Mouse (Mus musculus) intestine, embryonic 15.5 days (tissue): Measurements from ENCODE around the gene Fkbp1a. TPM values are rescaled to one million over a fixed set of nuclear protein-coding genes. Genes with fewer than 3 reads are reported as not detected.

ENCODE experiments used
- ATAC-seq: fragments of 200-750 bp; cut with Nextera tagmentation; 2 replicates; pipeline ENCODE4 v1.8.0; 2017; ENCODE audit warnings: moderate TSS enrichment, moderate library complexity
- H3K27ac ChIP-seq: fragments of 300-500 bp; sonication (generic); 2 replicates; pipeline ENCODE4 v1.5.1; 2015; ENCODE audit warnings: mild to moderate bottlenecking, inconsistent platforms
- H3K27me3 ChIP-seq: fragments of 300-500 bp; sonication (generic); replicated peaks from 2 replicates; pipeline ENCODE4 v1.6.1; 2015; ENCODE audit warnings: inconsistent platforms
- H3K36me3 ChIP-seq: fragments of 300-500 bp; sonication (generic); 2 replicates; pipeline ENCODE4 v1.6.1; 2015; ENCODE audit warnings: inconsistent platforms
- H3K4me1 ChIP-seq: fragments of 300-500 bp; sonication (generic); replicated peaks from 2 replicates; pipeline ENCODE4 v1.6.1; 2015; ENCODE audit warnings: inconsistent platforms
- H3K4me2 ChIP-seq: fragments of 300-500 bp; sonication (generic); replicated peaks from 2 replicates; pipeline ENCODE4 v1.6.1; 2015; ENCODE audit warnings: mild to moderate bottlenecking, inconsistent platforms
- H3K4me3 ChIP-seq: fragments of 300-500 bp; sonication (generic); replicated peaks from 2 replicates; pipeline ENCODE4 v1.5.1; 2015; ENCODE audit warnings: inconsistent platforms
- H3K9ac ChIP-seq: fragments of 300-500 bp; sonication (generic); 2 replicates; pipeline ENCODE4 v1.6.1; 2015; ENCODE audit warnings: inconsistent platforms
- H3K9me3 ChIP-seq: fragments of 300-500 bp; sonication (generic); 2 replicates; pipeline ENCODE4 v1.6.1; 2016; ENCODE audit warnings: inconsistent platforms
- WGBS: fragments of 180-500 bp; shearing (Covaris S2); methylation state at CpG from one replicate; pipeline ENCODE4 v1.1.7; 2015; 5-methylcytosine and 5-hydroxymethylcytosine counted together
- polyA plus RNA-seq: library from polyadenylated mRNA; unstranded; fragments of >200 nt; fragmentation: Nextera tagmentation; extraction: Ambion mirVana; gene quantifications from 2 replicates; pipeline ENCODE4 v1.2.1, GENCODE M21; 2015

Fkbp1a gene
- polyA plus RNA-seq, 1 experiment from 2014 or later, result 626 TPM

DNA sequence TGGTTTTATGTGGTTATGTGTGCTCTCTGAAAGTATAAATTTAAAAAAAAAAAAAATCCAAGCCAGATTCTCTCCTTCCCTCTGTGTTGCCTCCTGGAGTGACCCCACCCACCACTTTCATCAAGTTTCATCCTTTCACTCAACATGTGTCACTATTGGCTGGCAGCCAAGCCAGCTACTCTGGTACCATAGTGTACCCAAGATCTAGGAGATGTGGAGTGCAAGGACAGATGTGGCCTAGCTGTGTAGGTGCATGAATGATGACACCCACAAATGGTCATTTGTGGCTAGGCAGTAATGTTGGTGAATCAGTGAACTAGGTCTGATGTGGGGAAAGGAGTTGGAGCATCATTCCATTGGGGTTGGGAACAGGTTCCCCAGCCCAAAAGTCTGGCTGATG lies 13.1 kb upstream of the Fkbp1a start:
- Histone ChIP-seq H3K27ac (no peak overlapping the region), H3K9me3 (no peaks in the 10 kb centered on the region), H3K9ac (no peak overlapping the region), H3K4me3 (no peak overlapping the region), H3K4me2 (no peak overlapping the region), H3K36me3 (no peaks in the 10 kb centered on the region), H3K4me1 (no peaks in the 10 kb centered on the region), H3K27me3 (no peaks in the 10 kb centered on the region)
- ATAC-seq, result no peak

- H3K4me3 ChIP-seq, result no peak overlapping the region
- no peaks in the 10 kb centered on the region for H3K36me3 ChIP-seq
- no peak overlapping the region for H3K4me2 ChIP-seq
- H3K4me1 ChIP-seq, result 0 out of 2 replicates have a peak, but pooled peaks cover 2% of the 10 kb centered on the region
- no peak overlapping the region for H3K27ac ChIP-seq
- H3K27me3 ChIP-seq, result no peaks in the 10 kb centered on the region
- 59% methylated on average over 8 of the region's 8 CpGs for WGBS
- no peak for ATAC-seq
- H3K9ac ChIP-seq, result no peak overlapping the region
- H3K9me3 ChIP-seq, result no peaks in the 10 kb centered on the region
Observed at GRCm38 (mm10) chr2:151530378-151531230, 11.7 kb upstream of the Fkbp1a start.

DNA sequence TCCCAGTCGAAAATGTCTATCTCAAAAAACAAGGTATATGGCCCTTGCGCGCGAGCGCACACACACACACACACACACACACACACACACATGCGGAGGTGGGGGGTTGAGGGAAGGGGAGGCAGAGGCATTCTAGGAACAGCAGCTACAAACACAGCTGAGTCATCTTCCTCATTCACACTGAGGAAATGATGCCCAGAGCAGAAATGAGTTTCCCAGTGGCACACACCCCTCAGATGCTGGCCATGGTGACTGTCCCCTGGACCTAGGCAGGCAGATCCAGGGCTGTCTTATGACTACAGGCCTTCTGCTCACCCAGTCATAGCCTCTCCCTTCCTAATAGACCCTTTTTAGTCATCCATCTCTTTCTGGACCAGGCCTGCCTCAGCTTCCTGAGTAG lies 8.7 kb upstream of the Fkbp1a start:
- Histone ChIP-seq H3K27me3 (no peaks in the 10 kb centered on the region), H3K9me3 (no peaks in the 10 kb centered on the region), H3K36me3 (no peaks in the 10 kb centered on the region), H3K4me1 (0 out of 2 replicates have a peak, but pooled peaks cover 5% of the 10 kb centered on the region), H3K27ac (no peak overlapping the region), H3K4me3 (no peak overlapping the region), H3K9ac (no peak overlapping the region), H3K4me2 (no peak overlapping the region)
- WGBS, result 81% methylated on average over 6 of the region's 6 CpGs
- ATAC-seq, result no peak

GRCm38 (mm10) chr2:151535961-151536617 lies 6.2 kb upstream of the Fkbp1a start:
- WGBS, result 37% methylated on average over 1 of the region's 1 CpGs
- H3K9me3 ChIP-seq, result no peaks in the 10 kb centered on the region
- no peak overlapping the region for H3K9ac ChIP-seq
- H3K4me1 ChIP-seq, result 0 out of 2 replicates have a peak, but pooled peaks cover 5% of the 10 kb centered on the region
- ATAC-seq, result peak; percentile 72
- no peaks in the 10 kb centered on the region for H3K36me3 ChIP-seq
- H3K27ac ChIP-seq, result peak overlapping the region; percentile 75
- H3K4me3 ChIP-seq, result no peak overlapping the region
- H3K27me3 ChIP-seq, result no peaks in the 10 kb centered on the region
- H3K4me2 ChIP-seq, result peak overlapping the region; percentile 28; the same call in 1 of the 2 replicates

GRCm38 (mm10) chr2:151536618-151536974 lies 5.7 kb upstream of the Fkbp1a start:
- no peak overlapping the region for H3K4me3 ChIP-seq
- H3K4me2 ChIP-seq, result peak overlapping the region; percentile 28; the same call in 1 of the 2 replicates
- no peaks in the 10 kb centered on the region for H3K27me3 ChIP-seq
- H3K27ac ChIP-seq, result peak overlapping the region; percentile 75
- peaks cover 8% of the 10 kb centered on the region; the same call in 1 of the 2 replicates for H3K4me1 ChIP-seq
- ATAC-seq, result peak; percentile 52; the same call in 1 of the 2 replicates
- H3K9ac ChIP-seq, result no peak overlapping the region
- 35% methylated on average over 5 of the region's 5 CpGs for WGBS
- no peaks in the 10 kb centered on the region for H3K36me3 ChIP-seq
- no peaks in the 10 kb centered on the region for H3K9me3 ChIP-seq

GRCm38 (mm10) chr2:151538646-151539045 lies 3.6 kb upstream of the Fkbp1a start:
- Histone ChIP-seq H3K4me2 (no peak overlapping the region), H3K27ac (no peak overlapping the region), H3K4me1 (peaks cover 9% of the 10 kb centered on the region; the same call in 1 of the 2 replicates), H3K4me3 (no peak overlapping the region), H3K9me3 (no peaks in the 10 kb centered on the region), H3K9ac (no peak overlapping the region), H3K36me3 (no peaks in the 10 kb centered on the region), H3K27me3 (no peaks in the 10 kb centered on the region)
- 65% methylated on average over 4 of the region's 4 CpGs for WGBS
- ATAC-seq, result no peak

DNA sequence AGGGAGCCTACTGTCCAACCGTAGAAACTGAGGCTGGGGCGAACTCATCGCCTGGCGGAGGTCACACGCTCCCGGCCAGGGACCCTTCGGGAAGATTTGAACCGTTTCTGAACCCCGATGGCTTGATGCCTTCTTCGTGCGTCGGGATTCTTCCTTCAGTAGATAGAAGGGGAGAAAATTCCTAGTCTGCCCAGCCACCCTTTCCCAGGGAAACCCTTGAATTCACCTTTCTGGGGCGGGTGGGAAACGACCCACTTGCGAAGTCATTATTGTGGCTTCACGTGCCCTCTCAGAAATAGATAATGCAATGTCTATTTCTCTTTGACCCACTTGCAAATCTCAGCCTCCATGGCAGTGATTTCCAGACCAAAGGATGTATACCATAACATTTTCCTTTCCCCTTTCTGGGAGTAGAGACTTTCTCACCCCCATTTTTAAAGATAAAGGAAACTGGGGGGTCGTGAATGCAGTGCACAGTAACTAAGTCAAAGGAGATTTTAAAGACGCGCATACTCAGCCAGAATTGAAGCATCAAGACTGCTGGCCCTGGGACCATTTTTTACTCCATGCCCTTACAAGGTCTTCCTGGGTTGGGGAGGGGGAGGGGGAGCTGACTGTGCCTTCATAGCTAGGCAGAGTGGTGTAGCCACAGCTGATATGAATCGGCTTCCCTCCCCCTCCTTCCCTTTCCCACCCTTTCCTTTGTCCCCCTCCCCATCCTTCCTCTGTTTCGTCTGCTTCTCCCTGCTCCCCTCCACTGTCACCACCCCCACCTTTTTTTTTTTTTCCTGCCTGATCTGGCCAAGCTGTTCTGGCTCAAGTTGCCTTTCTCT lies 996 bp downstream of the Fkbp1a start:
- Histone ChIP-seq H3K4me3 (peak overlapping the region; percentile 88), H3K9ac (peak overlapping the region; percentile 91), H3K27me3 (no peaks in the 10 kb centered on the region), H3K9me3 (no peaks in the 10 kb centered on the region), H3K27ac (peak overlapping the region; percentile 95), H3K4me2 (peak overlapping the region; percentile 67), H3K36me3 (no peaks in the 10 kb centered on the region), H3K4me1 (peaks cover 27% of the 10 kb centered on the region)
- WGBS, result 2% methylated on average over 21 of the region's 21 CpGs
- ATAC-seq, result peak; percentile 19; the same call in 1 of the 2 replicates

DNA sequence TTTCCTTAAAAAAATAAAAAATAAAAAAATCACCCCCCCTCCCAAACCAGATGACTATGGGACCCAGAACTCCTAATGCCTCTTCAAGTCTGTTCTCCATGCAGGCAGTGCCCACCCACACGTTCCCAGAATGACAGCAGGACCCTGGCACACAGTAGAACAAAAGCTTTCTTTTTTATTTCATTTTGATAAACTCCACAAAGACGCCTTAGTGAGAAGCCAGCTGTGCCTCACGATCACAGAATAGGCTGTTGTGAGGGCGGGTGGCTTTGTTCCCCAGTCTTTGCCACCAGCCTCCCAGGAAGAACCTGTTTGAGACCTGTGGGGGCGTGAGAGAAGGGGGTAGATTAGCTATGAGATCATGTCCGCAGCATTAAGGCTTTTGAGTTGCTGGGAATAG lies 2.4 kb downstream of the Fkbp1a start:
- peak overlapping the region; percentile 13; the same call in 1 of the 2 replicates for H3K9ac ChIP-seq
- H3K4me2 ChIP-seq, result peak overlapping the region; percentile 67
- 60% methylated on average over 6 of the region's 6 CpGs for WGBS
- peaks cover 32% of the 10 kb centered on the region for H3K4me1 ChIP-seq
- no peaks in the 10 kb centered on the region for H3K36me3 ChIP-seq
- no peaks in the 10 kb centered on the region for H3K9me3 ChIP-seq
- no peak overlapping the region; the same call in 1 of the 2 replicates for H3K4me3 ChIP-seq
- H3K27me3 ChIP-seq, result no peaks in the 10 kb centered on the region
- H3K27ac ChIP-seq, result no peak overlapping the region
- no peak for ATAC-seq

DNA sequence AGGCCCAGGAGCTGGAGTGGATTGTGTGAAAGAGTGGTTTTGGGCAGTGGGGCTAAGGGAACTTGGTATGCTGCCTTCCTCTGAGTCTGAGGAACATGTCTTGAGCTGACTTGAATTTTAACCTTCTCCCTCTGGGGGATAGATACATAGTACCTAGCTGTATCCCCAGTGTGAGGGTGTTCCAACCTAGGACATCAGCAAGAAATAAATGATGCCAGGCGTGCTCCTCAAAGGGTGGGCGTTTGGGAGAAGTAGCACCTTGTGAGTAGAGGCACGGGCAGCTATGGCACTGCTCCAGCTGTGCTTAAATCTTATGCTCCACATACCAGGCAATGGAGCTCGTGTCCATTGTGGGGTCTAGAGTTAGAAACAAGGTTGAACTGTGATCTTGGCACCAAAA lies 4.3 kb downstream of the Fkbp1a start:
- Histone ChIP-seq H3K9me3 (no peaks in the 10 kb centered on the region), H3K36me3 (0 out of 2 replicates have a peak, but pooled peaks cover 4% of the 10 kb centered on the region), H3K4me2 (no peak overlapping the region), H3K4me1 (peaks cover 29% of the 10 kb centered on the region), H3K9ac (no peak overlapping the region), H3K4me3 (no peak overlapping the region), H3K27ac (no peak overlapping the region), H3K27me3 (no peaks in the 10 kb centered on the region)
- 85% methylated on average over 4 of the region's 4 CpGs for WGBS
- ATAC-seq, result no peak

GRCm38 (mm10) chr2:151549615-151550121 lies 7.4 kb downstream of the Fkbp1a start:
- no peak for ATAC-seq
- H3K9me3 ChIP-seq, result no peaks in the 10 kb centered on the region
- H3K4me1 ChIP-seq, result peaks cover 19% of the 10 kb centered on the region
- no peaks in the 10 kb centered on the region for H3K27me3 ChIP-seq
- H3K4me2 ChIP-seq, result no peak overlapping the region
- peaks cover 17% of the 10 kb centered on the region; the same call in 1 of the 2 replicates for H3K36me3 ChIP-seq
- H3K27ac ChIP-seq, result no peak overlapping the region
- WGBS, result 91% methylated on average over 3 of the region's 3 CpGs
- no peak overlapping the region for H3K4me3 ChIP-seq
- H3K9ac ChIP-seq, result no peak overlapping the region

GRCm38 (mm10) chr2:151562930-151563921 lies 20.9 kb downstream of the Fkbp1a start:
- peaks cover 21% of the 10 kb centered on the region for H3K36me3 ChIP-seq
- H3K4me3 ChIP-seq, result no peak overlapping the region
- H3K4me2 ChIP-seq, result no peak overlapping the region
- no peaks in the 10 kb centered on the region for H3K27me3 ChIP-seq
- WGBS, result 71% methylated on average over 7 of the region's 7 CpGs
- ATAC-seq, result peak; percentile 93
- H3K27ac ChIP-seq, result 0 out of 2 replicates have a peak overlapping the region, but pooled peaks have one; percentile 58
- H3K9ac ChIP-seq, result no peak overlapping the region
- H3K9me3 ChIP-seq, result no peaks in the 10 kb centered on the region
- 0 out of 2 replicates have a peak, but pooled peaks cover 4% of the 10 kb centered on the region for H3K4me1 ChIP-seq
